Mouse (Mus musculus) heart, embryonic 12.5 days (tissue): ENCODE data around the gene Dgat2. TPM values are rescaled to one million over a fixed set of nuclear protein-coding genes. Genes with fewer than 3 reads are reported as not detected.

Source experiments
- ATAC-seq: fragments of 200-750 bp; cut with Nextera tagmentation; 2 replicates; pipeline ENCODE4 v1.8.0; 2017; ENCODE audit warnings: moderate TSS enrichment, moderate library complexity; ENCODE audit not compliant: insufficient number of reproducible peaks, low FRiP score
- H3K27ac ChIP-seq: fragments of 300-500 bp; sonication (generic); 2 replicates; pipeline ENCODE4 v1.5.1; 2016; ENCODE audit warnings: mild to moderate bottlenecking, moderate library complexity; ENCODE audit not compliant: poor library complexity, severe bottlenecking
- H3K27me3 ChIP-seq: fragments of 300-500 bp; sonication (generic); replicated peaks from 2 replicates; pipeline ENCODE4 v1.6.1; 2016; ENCODE audit warnings: mild to moderate bottlenecking, moderate library complexity
- H3K36me3 ChIP-seq: fragments of 300-500 bp; sonication (generic); 2 replicates; pipeline ENCODE4 v1.6.1; 2016; ENCODE audit warnings: mild to moderate bottlenecking, moderate library complexity
- H3K4me1 ChIP-seq: fragments of 300-500 bp; sonication (generic); replicated peaks from 2 replicates; pipeline ENCODE4 v1.6.1; 2016; ENCODE audit warnings: mild to moderate bottlenecking
- H3K4me2 ChIP-seq: fragments of 300-500 bp; sonication (generic); 2 replicates; pipeline ENCODE4 v1.6.1; 2016; ENCODE audit warnings: mild to moderate bottlenecking, moderate library complexity
- H3K4me3 ChIP-seq: fragments of 300-500 bp; sonication (generic); 2 replicates; pipeline ENCODE4 v1.5.1; 2016; ENCODE audit warnings: mild to moderate bottlenecking
- H3K9ac ChIP-seq: fragments of 300-500 bp; sonication (generic); 2 replicates; pipeline ENCODE4 v1.6.1; 2016; ENCODE audit warnings: mild to moderate bottlenecking, moderate library complexity
- H3K9me3 ChIP-seq: fragments of 300-500 bp; sonication (generic); replicated peaks from 2 replicates; pipeline ENCODE4 v1.6.1; 2016; ENCODE audit warnings: mild to moderate bottlenecking, moderate library complexity
- WGBS: fragments of 180-500 bp; shearing (Covaris S2); methylation state at CpG from one replicate; pipeline ENCODE4 v1.1.7; 2016; 5-methylcytosine and 5-hydroxymethylcytosine counted together
- polyA plus RNA-seq: library from polyadenylated mRNA; unstranded; fragments of >200 nt; fragmentation: Nextera tagmentation; extraction: Ambion mirVana; gene quantifications from 2 replicates; pipeline ENCODE4 v1.2.1, GENCODE M21; 2016

Gene Dgat2
- polyA plus RNA-seq: 10.0 and 10.3 TPM in 2 replicates

DNA sequence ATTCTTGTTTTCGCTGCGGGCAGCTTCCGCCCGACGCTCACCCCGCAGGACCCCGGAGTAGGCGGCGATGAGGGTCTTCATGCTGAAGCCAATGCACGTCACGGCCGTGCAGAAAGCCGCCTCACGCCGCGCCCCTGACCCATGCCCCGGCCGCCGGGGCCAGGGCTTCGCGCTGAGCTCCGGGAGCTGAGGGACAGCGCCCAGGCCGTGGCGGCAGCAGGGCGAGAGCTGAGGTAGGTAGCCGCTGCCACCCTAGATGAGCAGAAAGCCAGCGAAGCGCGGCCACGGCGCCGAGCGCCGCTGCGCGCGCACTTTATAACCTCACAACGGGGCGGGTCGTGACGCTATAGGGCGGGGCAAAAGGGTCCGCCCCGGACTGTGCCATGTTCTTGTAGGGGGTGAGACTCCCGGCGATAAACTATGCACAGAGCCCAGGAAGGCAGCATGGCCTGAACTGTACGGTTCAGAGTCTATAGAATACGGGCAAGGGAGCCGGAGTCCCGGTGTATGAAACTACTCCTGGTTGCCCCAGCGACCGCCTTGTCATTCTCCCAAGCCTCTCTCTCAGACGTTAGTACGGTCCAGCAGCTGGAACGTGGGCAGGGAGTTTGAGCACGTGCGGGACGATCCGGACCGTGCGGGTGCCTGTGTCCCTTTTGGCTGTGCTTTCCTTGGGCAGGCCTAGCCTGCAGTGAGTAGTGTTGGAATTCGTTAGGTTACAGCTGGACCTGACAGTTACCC, at the start of gene Dgat2:
TSS of gene Dgat2 (minus strand) at position 288 of the 741 bp plus-strand sequence.
- Histone ChIP-seq H3K27ac (peak within 1 kb of the TSS; percentile 7; the same call in 1 of the 2 replicates), H3K36me3 (no peaks in the 10 kb centered on the region), H3K4me2 (peak within 1 kb of the TSS; percentile 94), H3K9ac (peak within 1 kb of the TSS; percentile 79), H3K4me1 (peaks cover 5% of the 10 kb centered on the region; the same call in 1 of the 2 replicates), H3K9me3 (no peaks in the 10 kb centered on the region), H3K4me3 (peak within 1 kb of the TSS; percentile 62), H3K27me3 (peaks cover 36% of the 10 kb centered on the region)
- WGBS: under 1% methylated on average over 63 of the region's 63 CpGs
- peak; percentile 94 for ATAC-seq

DNA sequence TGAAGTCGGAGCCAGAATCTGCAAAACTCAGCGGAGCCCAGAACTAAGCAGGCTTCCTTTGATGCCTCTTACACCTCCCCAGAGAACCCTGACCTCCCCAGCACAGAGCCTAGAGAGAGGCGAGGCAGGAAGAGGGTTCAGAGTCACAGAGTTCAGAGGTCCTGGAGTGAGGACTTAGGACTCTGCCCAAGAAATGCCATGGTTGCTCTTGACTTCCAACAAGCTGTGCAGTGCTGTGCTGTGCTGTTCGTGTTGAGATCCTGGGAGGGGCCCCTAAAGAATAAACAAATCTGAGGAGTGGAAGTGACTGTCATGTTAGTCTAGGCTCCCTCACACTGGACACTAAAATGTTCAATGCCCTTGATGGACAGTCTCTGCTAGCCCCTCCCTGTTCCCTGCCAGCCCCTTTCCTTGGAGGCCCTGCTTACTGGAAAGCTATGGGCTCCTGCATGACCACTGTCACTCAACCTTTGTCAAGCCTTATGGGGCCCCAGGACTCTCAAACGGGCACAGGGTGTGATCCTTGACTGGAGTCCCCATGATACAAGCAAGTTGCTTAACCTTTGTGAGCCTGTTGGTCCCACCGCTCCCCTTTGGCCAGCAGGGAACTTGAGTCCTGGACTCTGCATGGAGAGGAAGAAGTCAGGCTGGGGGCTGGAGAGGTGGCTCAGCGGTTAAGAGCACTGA, 47.7 kb upstream of the Dgat2 start:
- H3K27me3 ChIP-seq: no peaks in the 10 kb centered on the region
- no peaks in the 10 kb centered on the region for H3K9me3 ChIP-seq
- peaks cover 7% of the 10 kb centered on the region for H3K4me1 ChIP-seq
- H3K27ac ChIP-seq: no peak overlapping the region
- WGBS: 75% methylated on average over 7 of the region's 7 CpGs
- H3K4me2 ChIP-seq: no peak overlapping the region
- no peak for ATAC-seq
- H3K9ac ChIP-seq: no peak overlapping the region
- no peak overlapping the region for H3K4me3 ChIP-seq
- H3K36me3 ChIP-seq: no peaks in the 10 kb centered on the region

DNA sequence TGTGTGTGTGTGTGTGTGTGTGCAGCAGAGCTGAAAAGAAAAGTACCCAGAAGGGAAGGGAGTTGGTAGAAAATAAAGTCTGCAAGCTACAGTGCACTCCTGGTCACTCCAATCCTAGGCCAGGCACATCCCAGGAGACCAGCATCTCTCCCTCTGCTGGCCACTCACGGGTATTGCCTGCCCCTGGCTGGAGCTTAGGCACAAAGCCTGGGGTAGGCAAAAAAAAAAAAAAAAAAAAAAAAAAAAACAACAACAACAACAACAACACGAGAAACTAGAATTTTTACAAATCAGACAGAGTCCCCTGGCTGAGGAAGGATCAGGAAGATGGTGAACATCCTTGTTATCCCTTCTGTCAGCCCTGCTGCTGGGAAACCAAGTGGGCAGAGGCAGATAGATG, 46.9 kb upstream of the Dgat2 start:
- Histone ChIP-seq H3K4me2 (no peak overlapping the region), H3K36me3 (no peaks in the 10 kb centered on the region), H3K27me3 (no peaks in the 10 kb centered on the region), H3K27ac (no peak overlapping the region), H3K4me1 (peaks cover 7% of the 10 kb centered on the region), H3K9me3 (no peaks in the 10 kb centered on the region), H3K9ac (no peak overlapping the region), H3K4me3 (no peak overlapping the region)
- ATAC-seq: peak; percentile 47; the same call in 1 of the 2 replicates
- 33% methylated on average over 2 of the region's 2 CpGs for WGBS

DNA sequence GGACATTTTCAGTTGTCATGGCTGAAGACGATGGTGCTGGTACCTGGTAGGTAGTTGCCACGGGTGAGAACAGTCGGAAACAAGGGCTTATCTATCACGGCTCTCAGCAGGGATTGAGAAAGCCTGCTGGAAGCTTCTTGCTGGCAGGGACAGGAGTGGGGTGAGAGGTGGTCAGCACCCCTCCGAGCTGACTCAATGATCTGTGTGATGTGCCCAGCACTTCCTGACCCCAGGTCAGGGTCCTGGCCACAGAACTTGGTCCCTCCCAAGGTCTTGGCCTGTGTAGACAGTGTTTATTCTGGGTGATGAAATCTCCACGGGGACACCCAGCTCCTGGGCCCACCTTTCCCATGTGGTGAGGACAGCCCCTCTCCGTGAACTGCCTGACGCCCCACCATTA, 46.3 kb upstream of the Dgat2 start:
- H3K9me3 ChIP-seq: no peaks in the 10 kb centered on the region
- peaks cover 7% of the 10 kb centered on the region for H3K4me1 ChIP-seq
- no peak overlapping the region for H3K4me3 ChIP-seq
- no peak overlapping the region for H3K27ac ChIP-seq
- no peaks in the 10 kb centered on the region for H3K27me3 ChIP-seq
- no peak overlapping the region for H3K9ac ChIP-seq
- no peak overlapping the region for H3K4me2 ChIP-seq
- 64% methylated on average over 8 of the region's 8 CpGs for WGBS
- no peak for ATAC-seq
- H3K36me3 ChIP-seq: no peaks in the 10 kb centered on the region

DNA sequence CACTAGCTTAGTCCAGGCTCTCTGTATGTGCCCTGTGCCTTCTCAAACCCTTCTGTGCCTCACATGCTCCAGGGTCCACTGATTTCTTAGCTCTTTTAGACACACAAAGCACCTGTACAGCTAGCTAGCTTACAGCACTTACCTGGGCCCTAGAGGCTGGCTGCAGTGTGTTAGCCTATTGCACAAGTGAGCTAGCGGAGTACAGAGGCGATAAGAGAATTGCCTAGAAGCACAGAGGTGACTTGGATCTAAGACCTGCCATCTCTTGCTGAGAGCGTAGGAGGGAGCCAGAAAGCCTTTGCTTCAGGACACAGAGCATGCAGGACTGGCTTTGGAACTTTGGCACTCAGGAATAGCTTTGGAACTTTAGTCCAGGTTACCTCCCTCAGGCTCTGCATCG, 44.7 kb upstream of the Dgat2 start:
- no peak for ATAC-seq
- H3K4me2 ChIP-seq: no peak overlapping the region
- no peak overlapping the region for H3K4me3 ChIP-seq
- no peak overlapping the region for H3K9ac ChIP-seq
- WGBS: 90% methylated on average over 4 of the region's 4 CpGs
- no peaks in the 10 kb centered on the region for H3K9me3 ChIP-seq
- no peaks in the 10 kb centered on the region for H3K27me3 ChIP-seq
- no peaks in the 10 kb centered on the region for H3K36me3 ChIP-seq
- H3K27ac ChIP-seq: no peak overlapping the region
- peaks cover 7% of the 10 kb centered on the region for H3K4me1 ChIP-seq

DNA sequence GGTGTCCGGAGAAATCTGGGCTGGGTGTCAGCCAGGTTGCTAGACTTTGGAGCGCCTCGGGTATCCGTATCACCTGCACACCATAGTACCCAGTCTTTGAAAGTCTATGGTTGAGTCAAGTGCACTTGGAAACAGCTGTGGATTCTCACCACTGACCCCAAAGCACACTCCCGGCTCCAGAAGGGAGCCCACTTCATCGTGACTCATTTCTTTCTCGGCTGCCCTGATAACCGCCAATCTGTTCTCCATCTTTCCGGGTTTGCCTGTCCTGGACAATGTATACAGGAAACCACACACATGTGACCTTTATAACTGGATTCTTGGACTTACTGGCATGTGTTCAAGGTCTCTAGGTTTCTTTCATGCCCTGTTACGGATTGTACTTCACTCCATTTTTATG, 44.1 kb upstream of the Dgat2 start:
- Histone ChIP-seq H3K9ac (no peak overlapping the region), H3K9me3 (no peaks in the 10 kb centered on the region), H3K4me1 (peaks cover 7% of the 10 kb centered on the region), H3K4me3 (no peak overlapping the region), H3K36me3 (no peaks in the 10 kb centered on the region), H3K4me2 (no peak overlapping the region), H3K27ac (no peak overlapping the region), H3K27me3 (no peaks in the 10 kb centered on the region)
- 83% methylated on average over 10 of the region's 10 CpGs for WGBS
- no peak for ATAC-seq

DNA sequence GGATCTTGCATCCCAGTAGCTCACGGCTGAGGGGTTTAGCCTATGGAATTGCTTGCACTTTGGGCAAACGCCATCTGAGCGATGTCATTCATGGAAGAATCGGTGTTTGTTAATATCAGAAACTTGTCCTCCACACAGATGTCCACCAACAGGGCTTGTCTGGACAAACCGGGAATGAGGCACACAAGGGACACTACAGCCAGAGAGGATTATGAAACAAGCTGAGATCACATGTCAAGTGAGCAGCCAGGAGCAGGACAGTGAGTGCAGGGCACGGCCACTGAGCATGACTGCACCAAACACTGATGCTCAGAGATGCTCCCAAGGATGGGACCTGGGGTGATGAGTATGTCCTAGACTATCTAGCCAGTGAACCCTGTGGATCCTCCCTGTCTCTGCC, 42.9 kb upstream of the Dgat2 start:
- Histone ChIP-seq H3K9ac (no peak overlapping the region), H3K4me2 (no peak overlapping the region), H3K4me1 (peaks cover 7% of the 10 kb centered on the region), H3K36me3 (no peaks in the 10 kb centered on the region), H3K4me3 (no peak overlapping the region), H3K9me3 (no peaks in the 10 kb centered on the region), H3K27ac (no peak overlapping the region), H3K27me3 (no peaks in the 10 kb centered on the region)
- ATAC-seq: no peak
- WGBS: 72% methylated on average over 6 of the region's 6 CpGs

DNA sequence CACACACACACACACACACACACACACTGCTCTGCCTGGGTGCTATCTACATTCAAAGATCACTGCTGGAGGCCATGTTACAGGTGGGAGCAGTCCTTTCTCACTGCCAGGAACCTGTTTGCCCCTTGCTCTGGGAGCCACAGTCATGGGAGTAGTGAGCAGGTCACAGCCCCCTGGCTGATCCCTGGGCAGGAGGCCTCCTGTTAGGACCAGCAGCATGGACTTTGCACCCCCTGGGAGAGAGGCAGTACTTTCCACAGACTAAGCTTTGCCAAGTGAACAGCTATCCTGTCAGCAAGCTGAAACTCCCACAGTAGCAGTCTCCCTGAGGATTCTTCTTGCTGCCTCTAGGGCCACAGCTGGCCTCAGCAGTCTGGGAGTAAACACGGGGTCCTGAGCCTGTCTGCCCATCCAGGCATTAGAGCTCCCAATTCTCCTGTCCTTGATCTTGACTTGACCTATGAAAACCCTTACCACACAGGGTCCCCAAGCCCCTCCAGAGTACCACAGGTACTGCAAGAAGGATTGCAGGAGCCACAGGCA, 42.2 kb upstream of the Dgat2 start:
- H3K27ac ChIP-seq: no peak overlapping the region
- ATAC-seq: no peak
- H3K36me3 ChIP-seq: no peaks in the 10 kb centered on the region
- no peaks in the 10 kb centered on the region for H3K27me3 ChIP-seq
- H3K4me3 ChIP-seq: no peak overlapping the region
- H3K4me1 ChIP-seq: peaks cover 4% of the 10 kb centered on the region; the same call in 1 of the 2 replicates
- no peaks in the 10 kb centered on the region for H3K9me3 ChIP-seq
- H3K9ac ChIP-seq: no peak overlapping the region
- 54% methylated on average over 1 of the region's 1 CpGs for WGBS
- no peak overlapping the region for H3K4me2 ChIP-seq

DNA sequence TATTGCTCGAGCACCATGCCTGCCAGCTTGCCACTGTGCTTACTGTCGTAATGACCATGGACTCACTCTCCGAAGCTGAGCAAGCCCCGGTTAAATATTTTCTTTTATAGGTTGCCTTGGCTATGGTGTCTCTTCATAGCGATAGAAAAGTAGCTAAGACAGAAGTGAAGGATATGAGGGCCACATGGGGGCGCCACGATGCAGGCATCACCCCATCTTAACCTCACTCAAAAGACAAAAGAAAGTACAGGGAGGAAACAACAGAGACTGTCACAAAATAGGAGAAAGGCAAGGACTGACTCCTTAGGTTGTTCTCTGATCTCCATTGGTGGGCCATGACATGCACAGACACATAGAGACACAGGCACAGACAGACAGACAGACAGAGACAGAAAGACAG, 41.7 kb upstream of the Dgat2 start:
- Histone ChIP-seq H3K4me2 (no peak overlapping the region), H3K4me1 (peaks cover 4% of the 10 kb centered on the region; the same call in 1 of the 2 replicates), H3K9ac (no peak overlapping the region), H3K27ac (no peak overlapping the region), H3K27me3 (no peaks in the 10 kb centered on the region), H3K9me3 (no peaks in the 10 kb centered on the region), H3K4me3 (no peak overlapping the region), H3K36me3 (no peaks in the 10 kb centered on the region)
- 72% methylated on average over 7 of the region's 7 CpGs for WGBS
- ATAC-seq: no peak

DNA sequence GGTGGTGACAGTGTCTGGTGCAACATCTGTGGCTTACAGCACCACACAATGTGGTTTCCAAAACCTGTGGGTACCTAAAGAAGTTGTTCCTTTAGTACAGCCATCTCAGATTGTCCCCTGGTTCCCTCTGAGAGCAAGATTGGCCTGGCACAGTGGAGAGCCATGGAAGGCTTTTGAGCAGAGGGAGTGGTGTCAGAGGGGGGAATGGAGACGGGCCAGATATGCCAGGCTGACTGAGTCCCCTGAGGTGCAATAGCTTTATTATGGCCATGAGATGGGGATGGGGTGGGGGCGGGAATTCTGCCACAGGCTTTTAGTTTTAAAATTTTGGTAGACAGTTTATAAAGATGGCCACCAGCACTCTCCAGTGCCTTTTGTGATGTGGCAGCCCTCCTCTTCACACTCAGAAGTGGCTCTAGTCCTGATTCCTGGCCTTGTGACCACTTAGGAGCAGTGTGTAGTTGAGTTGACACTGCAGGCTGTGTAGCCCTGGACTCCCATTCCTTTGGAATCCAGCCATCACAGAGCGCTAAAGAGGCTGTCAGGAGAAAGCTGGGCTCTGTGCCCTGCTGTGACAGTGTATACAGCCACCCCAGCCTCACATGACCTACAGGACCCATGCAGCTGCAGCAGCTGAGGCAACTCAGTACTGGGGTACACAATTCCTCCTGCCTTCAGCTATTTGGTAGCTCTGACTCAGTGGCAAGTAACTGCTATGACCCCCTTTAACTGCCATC, 35.0 kb upstream of the Dgat2 start:
- Histone ChIP-seq H3K4me3 (no peak overlapping the region), H3K36me3 (no peaks in the 10 kb centered on the region), H3K27ac (peak overlapping the region; percentile 73), H3K4me2 (no peak overlapping the region), H3K9ac (no peak overlapping the region), H3K9me3 (no peaks in the 10 kb centered on the region), H3K27me3 (no peaks in the 10 kb centered on the region), H3K4me1 (peaks cover 36% of the 10 kb centered on the region)
- WGBS: 59% methylated on average over 3 of the region's 3 CpGs
- ATAC-seq: peak; percentile 49; the same call in 1 of the 2 replicates

DNA sequence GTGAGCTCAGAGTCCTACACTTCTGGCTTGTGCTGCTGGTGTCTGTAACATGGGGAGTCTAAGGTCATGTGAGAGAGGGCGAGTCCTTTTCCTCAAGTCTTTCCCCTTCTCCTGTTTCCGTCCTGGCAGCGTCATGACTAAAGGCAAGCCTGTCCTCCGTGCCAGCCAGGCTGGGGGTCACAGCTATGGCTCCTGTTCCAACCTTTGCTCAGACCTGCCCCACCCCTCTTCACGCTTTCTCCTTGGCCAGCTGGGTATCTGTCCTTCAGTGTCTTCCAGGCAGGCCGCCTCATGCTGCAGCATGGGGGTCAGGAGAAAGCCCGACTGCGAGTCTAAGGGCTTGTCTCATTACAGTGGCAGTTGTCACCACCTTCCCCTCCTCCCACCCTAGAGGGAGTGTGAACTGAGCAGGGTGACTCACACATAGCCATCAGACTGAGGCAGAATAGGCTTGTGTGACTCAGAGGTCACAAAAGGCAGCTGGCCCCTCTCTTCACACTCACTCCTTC, 32.9 kb upstream of the Dgat2 start:
- H3K4me1 ChIP-seq: peaks cover 36% of the 10 kb centered on the region
- no peaks in the 10 kb centered on the region for H3K9me3 ChIP-seq
- no peak overlapping the region for H3K9ac ChIP-seq
- peak; percentile 85 for ATAC-seq
- WGBS: 22% methylated on average over 8 of the region's 8 CpGs
- H3K4me2 ChIP-seq: no peak overlapping the region
- H3K27ac ChIP-seq: peak overlapping the region; percentile 20
- no peaks in the 10 kb centered on the region for H3K27me3 ChIP-seq
- H3K36me3 ChIP-seq: no peaks in the 10 kb centered on the region
- H3K4me3 ChIP-seq: no peak overlapping the region
